Mouse (Mus musculus): ENCODE results near the gene Zfp385c. TPM values are rescaled to one million over a fixed set of nuclear protein-coding genes. Genes with fewer than 3 reads are reported as not detected.
"Not testable (repeated sequence)": the region's sequence is repeated elsewhere in the genome, so short reads cannot be mapped to it uniquely, and the experiment has no call there.

The Zfp385c gene
- polyA plus RNA-seq, 1 experiment from 2014 or later: 0.41 TPM

DNA sequence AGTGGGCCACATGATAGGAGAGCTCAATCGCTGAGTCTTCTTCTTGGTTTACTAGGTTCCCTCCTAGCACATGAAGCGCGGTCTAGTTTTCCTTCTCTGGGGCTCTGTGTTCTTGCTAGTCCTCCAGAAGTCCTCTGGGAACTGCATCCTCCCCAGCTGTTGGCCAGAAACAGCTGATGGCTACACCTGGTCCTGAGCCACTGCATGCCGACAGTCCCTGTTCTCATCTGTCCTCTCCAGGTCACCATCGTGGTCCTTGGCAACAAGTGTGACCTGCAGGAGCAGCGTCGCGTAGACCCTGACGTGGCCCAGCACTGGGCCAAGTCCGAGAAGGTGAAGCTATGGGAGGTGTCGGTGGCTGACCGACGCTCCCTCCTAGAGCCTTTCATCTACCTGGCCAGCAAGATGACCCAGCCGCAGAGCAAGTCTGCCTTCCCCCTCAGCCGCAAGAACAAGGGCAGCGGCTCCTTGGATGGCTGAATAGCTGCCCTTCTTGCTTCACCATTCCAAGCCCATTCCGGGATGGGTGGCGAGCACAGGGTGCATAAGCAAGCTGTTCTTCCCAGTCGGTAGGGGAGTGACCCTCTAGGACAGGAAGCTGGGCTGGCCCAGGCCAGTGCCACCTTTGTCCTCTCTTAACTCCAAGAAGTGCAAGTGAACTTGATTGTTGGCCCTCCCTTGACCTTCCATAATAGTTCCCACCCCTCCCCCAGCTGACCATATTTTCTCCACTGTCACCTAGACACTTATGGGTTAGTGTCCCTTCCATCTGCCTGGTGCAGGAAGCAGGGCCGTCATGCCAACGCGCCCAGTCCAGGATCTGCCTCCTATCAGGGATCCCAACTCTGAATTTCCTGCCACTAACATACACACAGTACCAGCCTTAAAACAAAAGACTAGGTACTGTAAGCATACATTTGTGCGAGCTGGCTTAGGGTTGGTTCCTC is 66.2 kb downstream of the Zfp385c start:
- H3K27ac ChIP-seq (ENCODE audit: poor library complexity, severe bottlenecking): no peak overlapping the region
- peaks cover 17% of the 10 kb centered on the region for H3K4me1 ChIP-seq (replicated peaks)
- H3K27me3 ChIP-seq (replicated peaks): peaks cover 3% of the 10 kb centered on the region; the same call in 1 of the 2 replicates
- H3K36me3 ChIP-seq: peaks cover 30% of the 10 kb centered on the region
- WGBS: 93% methylated on average over 23 of the region's 23 CpGs
- no peak overlapping the region for H3K9ac ChIP-seq
- H3K4me2 ChIP-seq: no peak overlapping the region
- no peak for ATAC-seq (ENCODE audit: insufficient number of reproducible peaks, low FRiP score)
- no peak overlapping the region for H3K4me3 ChIP-seq
- no peaks in the 10 kb centered on the region for H3K9me3 ChIP-seq (replicated peaks)

DNA sequence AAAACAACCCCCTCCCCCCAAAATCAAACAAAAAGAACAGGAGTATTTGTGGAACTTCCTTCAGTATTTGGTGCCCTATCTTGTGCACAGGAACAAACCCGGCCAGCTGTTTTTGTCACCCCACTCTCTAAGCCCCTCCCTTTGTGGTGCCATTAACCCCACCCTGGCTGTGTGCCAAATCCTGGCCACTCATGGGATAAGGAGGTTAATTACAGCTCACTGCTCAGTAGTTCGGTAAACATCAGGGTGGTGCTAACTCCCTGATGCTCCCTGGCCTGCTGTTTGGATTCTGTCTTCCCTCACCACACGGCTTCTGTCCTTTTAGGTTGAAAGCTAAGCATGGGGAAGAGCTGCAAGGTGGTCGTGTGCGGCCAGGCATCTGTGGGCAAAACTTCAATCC is 68.4 kb downstream of the Zfp385c start:
- WGBS: 53% methylated on average over 5 of the region's 5 CpGs
- H3K4me2 ChIP-seq: peak overlapping the region; percentile 70
- no peak for ATAC-seq (ENCODE audit: insufficient number of reproducible peaks, low FRiP score)
- H3K4me1 ChIP-seq (replicated peaks): peaks cover 21% of the 10 kb centered on the region
- no peaks in the 10 kb centered on the region for H3K27me3 ChIP-seq (replicated peaks)
- no peak overlapping the region for H3K27ac ChIP-seq (ENCODE audit: poor library complexity, severe bottlenecking)
- H3K9me3 ChIP-seq (replicated peaks): no peaks in the 10 kb centered on the region
- H3K36me3 ChIP-seq: peaks cover 30% of the 10 kb centered on the region
- H3K4me3 ChIP-seq: peak overlapping the region; percentile 78
- H3K9ac ChIP-seq: peak overlapping the region; percentile 76

DNA sequence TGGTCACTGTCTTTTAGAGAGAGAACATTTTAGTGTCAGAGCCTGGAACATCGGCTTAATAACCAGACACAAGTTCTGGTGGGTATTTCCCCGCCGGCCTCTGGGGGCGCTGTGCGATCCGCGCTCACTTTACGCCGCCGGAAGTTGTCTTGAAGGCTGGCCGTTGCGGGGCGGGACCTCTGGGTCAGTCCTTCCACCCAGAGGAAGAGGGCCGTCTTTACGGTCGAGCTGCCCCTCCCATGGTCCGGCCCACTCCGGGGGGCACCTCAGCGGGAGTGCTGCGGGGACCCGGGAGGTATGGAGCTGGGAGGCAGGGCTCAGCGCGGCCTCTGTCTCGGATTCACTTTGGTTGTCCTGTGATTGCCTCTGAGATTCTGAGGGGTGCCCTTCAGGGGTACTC is 69.5 kb downstream of the Zfp385c start:
- H3K9ac ChIP-seq: peak overlapping the region; percentile 76
- H3K4me3 ChIP-seq: peak overlapping the region; percentile 78
- H3K9me3 ChIP-seq (replicated peaks): no peaks in the 10 kb centered on the region
- no peaks in the 10 kb centered on the region for H3K27me3 ChIP-seq (replicated peaks)
- H3K36me3 ChIP-seq: peaks cover 30% of the 10 kb centered on the region
- peak overlapping the region; percentile 70 for H3K4me2 ChIP-seq
- peak overlapping the region; percentile 87 for H3K27ac ChIP-seq (ENCODE audit: poor library complexity, severe bottlenecking)
- under 1% methylated on average over 24 of the region's 24 CpGs for WGBS
- ATAC-seq (ENCODE audit: insufficient number of reproducible peaks, low FRiP score): peak; percentile 89
- peaks cover 29% of the 10 kb centered on the region for H3K4me1 ChIP-seq (replicated peaks)

DNA sequence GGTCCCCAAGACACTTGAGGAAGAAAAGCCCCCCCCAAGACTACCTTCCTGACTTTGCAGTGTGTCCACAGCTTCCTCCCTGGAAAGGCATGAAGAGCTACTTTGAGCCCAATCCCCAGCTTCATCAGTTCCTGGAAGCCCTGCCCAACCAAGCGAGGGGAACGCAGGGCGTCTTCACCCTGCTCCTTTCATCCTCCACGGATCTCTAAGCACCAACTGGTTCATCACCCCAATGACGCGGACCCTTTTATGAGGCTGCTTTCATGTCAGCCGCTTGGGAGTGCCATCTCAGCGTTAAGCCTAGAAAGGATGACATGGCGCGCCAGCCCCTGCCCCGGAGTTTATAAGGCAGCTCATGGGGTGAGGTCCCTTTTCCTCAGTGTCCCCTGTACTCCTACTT is 72.3 kb downstream of the Zfp385c start, which contains the start of gene Dnajc7:
Dnajc7 (minus strand) TSS at position 187 of the 400 bp plus-strand sequence.
- H3K4me1 ChIP-seq (replicated peaks): peaks cover 33% of the 10 kb centered on the region
- H3K4me2 ChIP-seq: peak within 1 kb of the TSS; percentile 83
- peaks cover 8% of the 10 kb centered on the region for H3K36me3 ChIP-seq
- ATAC-seq (ENCODE audit: insufficient number of reproducible peaks, low FRiP score): 0 out of 2 replicates have a peak, but pooled peaks have one; percentile 1
- H3K27ac ChIP-seq (ENCODE audit: poor library complexity, severe bottlenecking): peak within 1 kb of the TSS; percentile 95
- no peaks in the 10 kb centered on the region for H3K9me3 ChIP-seq (replicated peaks)
- peak within 1 kb of the TSS; percentile 84 for H3K4me3 ChIP-seq
- WGBS: 8% methylated on average over 11 of the region's 11 CpGs
- no peaks in the 10 kb centered on the region for H3K27me3 ChIP-seq (replicated peaks)
- peak within 1 kb of the TSS; percentile 90 for H3K9ac ChIP-seq

DNA sequence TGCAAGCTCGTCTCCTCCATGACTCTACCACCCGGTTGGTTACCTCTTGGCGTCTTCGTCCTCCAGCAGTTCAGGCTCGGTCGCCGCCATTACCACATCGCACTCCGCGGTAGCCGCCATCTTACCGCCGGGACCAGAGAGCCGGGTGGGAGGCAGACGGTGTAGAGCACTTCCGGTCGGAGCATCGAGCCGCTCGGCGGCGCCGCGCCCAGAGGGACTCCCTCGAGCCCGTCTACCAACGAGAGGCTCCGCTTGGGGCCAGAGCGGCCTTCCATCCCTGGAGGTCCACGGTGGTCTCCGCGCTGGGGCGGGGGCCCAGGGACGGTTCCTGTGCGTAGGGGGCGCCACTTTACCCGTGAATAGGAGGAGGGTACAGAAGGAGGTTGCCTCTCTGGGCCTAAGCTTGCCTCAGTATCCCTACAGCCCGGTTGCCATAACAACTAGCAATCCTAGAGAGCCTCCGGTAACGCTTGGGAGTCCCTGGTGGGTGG is 72.7 kb downstream of the Zfp385c start:
- peak; percentile 96 for ATAC-seq (ENCODE audit: insufficient number of reproducible peaks, low FRiP score)
- peaks cover 4% of the 10 kb centered on the region for H3K36me3 ChIP-seq
- peak overlapping the region; percentile 83 for H3K4me2 ChIP-seq
- no peaks in the 10 kb centered on the region for H3K9me3 ChIP-seq (replicated peaks)
- H3K4me1 ChIP-seq (replicated peaks): peaks cover 32% of the 10 kb centered on the region
- H3K27me3 ChIP-seq (replicated peaks): no peaks in the 10 kb centered on the region
- peak overlapping the region; percentile 90 for H3K9ac ChIP-seq
- peak overlapping the region; percentile 84 for H3K4me3 ChIP-seq
- under 1% methylated on average over 40 of the region's 40 CpGs for WGBS
- H3K27ac ChIP-seq (ENCODE audit: poor library complexity, severe bottlenecking): peak overlapping the region; percentile 95

DNA sequence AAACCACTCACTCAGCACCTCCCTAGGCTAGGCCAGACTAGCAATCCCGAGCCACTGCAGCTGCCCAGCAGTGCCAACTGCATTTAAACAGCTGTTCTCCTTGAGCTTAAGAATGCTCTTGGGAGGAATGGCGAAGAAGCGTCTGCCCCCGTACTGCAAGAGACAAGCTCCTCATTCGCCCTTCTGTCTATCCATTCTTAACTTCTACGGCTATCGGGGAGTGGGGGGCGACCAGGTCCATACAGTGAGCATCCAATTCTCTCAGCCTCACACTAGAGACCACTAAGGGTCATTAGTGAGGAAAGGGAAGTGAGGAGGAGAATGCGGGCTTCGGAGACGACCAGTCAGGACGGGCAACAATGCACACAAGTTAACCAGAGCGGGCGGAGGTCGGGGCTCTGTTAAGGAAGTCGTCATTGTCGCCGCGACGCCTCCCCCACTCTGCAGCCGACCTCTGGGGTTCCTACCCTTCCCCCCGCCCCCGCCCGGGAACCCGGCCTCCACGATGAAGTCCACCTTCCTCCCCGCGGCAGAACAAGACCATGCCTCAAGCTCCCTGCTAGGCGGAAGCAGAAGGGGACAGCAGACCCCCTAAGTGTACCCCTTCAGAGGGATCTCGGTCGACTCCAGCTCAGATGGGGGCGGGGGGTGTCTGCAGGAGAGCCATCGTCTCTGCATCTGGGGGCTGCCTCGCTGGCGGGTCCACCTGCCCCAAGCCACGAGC is 73.3 kb downstream of the Zfp385c start, which contains the start of gene Nkiras2:
Nkiras2 (plus strand) TSS at position 484 of the 724 bp plus-strand sequence.
- peak within 1 kb of the TSS; percentile 83 for H3K4me2 ChIP-seq
- peak within 1 kb of the TSS; percentile 90 for H3K9ac ChIP-seq
- peak within 1 kb of the TSS; percentile 95 for H3K27ac ChIP-seq (ENCODE audit: poor library complexity, severe bottlenecking)
- no peaks in the 10 kb centered on the region for H3K9me3 ChIP-seq (replicated peaks)
- peak within 1 kb of the TSS; percentile 84 for H3K4me3 ChIP-seq
- H3K4me1 ChIP-seq (replicated peaks): peaks cover 26% of the 10 kb centered on the region
- no peaks in the 10 kb centered on the region; the same call in 1 of the 2 replicates for H3K36me3 ChIP-seq
- H3K27me3 ChIP-seq (replicated peaks): no peaks in the 10 kb centered on the region
- under 1% methylated on average over 36 of the region's 36 CpGs for WGBS
- peak; percentile 70 for ATAC-seq (ENCODE audit: insufficient number of reproducible peaks, low FRiP score)

DNA sequence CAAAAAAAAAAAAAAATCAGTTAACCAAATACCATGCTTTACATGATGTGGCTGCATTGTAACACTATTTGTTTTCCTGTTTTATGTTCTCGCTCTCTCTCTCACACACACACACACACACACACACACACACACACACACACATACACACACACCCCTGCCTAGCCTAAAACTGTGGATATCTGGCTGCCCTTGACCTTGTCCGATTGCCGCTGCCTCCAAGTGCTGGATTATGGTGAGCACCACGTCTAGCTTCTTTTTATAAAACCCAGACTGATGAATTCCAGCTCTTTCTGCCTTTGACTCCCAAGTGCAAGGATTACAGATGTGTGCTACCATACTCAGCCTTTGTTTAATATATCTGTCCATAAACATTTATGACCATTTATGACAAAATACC is 74.8 kb downstream of the Zfp385c start:
- Histone ChIP-seq H3K36me3 (no peaks in the 10 kb centered on the region; the same call in 1 of the 2 replicates), H3K27ac (ENCODE audit: poor library complexity, severe bottlenecking) (no peak overlapping the region), H3K9ac (no peak overlapping the region), H3K9me3 (replicated peaks) (no peaks in the 10 kb centered on the region), H3K4me2 (peak overlapping the region; percentile 83), H3K4me1 (replicated peaks) (peaks cover 28% of the 10 kb centered on the region), H3K27me3 (replicated peaks) (no peaks in the 10 kb centered on the region), H3K4me3 (0 out of 2 replicates have a peak overlapping the region, but pooled peaks have one; percentile 84)
- no peak for ATAC-seq (ENCODE audit: insufficient number of reproducible peaks, low FRiP score)
- WGBS: 63% methylated on average over 4 of the region's 4 CpGs

DNA sequence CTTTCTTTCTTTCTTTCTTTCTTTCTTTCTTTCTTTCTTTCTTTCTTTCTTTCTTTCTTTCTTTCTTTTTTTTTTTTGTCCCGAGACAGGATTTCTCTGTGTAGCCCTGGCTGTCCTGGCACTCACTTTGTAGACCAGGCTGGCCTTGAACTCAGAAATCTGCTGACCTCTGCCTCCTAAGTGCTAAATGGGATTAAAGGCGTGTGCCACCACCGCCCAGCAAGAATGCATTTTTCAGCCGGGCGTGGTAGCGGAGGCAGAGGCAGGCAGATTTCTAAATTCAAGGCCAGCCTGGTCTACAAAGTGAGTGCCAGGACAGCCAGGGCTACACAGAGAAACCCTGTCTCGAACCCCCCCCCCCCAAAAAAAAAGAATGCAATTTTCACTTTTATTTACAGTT is 75.4 kb downstream of the Zfp385c start:
- H3K9ac ChIP-seq; H3K4me3 ChIP-seq; H3K4me2 ChIP-seq; H3K36me3 ChIP-seq; H3K9me3 ChIP-seq (replicated peaks); ATAC-seq (ENCODE audit: insufficient number of reproducible peaks, low FRiP score); H3K27ac ChIP-seq (ENCODE audit: poor library complexity, severe bottlenecking); H3K27me3 ChIP-seq (replicated peaks): not testable (repeated sequence)
- peaks cover 31% of the 10 kb centered on the region for H3K4me1 ChIP-seq (replicated peaks)
- 86% methylated on average over 7 of the region's 7 CpGs for WGBS

DNA sequence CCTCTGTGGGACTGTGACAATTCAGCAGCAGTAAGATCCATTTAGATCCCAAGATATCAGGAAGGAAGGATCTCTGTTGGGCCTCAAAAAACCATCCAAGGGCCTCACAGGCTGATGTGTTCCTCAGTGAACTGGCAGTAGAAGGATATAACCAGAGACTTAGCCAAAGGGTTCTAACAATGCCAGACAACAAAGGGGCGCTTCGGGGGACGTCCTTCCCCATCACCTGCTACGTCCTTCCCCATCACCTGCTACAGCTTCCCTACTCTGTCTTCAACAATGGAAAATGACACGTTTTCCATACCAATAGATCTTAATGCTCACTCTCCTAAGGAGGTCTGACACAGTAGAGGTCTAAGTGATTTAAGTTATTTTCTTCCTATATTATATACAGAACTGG is 75.9 kb downstream of the Zfp385c start:
- no peaks in the 10 kb centered on the region for H3K9me3 ChIP-seq (replicated peaks)
- 85% methylated on average over 5 of the region's 5 CpGs for WGBS

DNA sequence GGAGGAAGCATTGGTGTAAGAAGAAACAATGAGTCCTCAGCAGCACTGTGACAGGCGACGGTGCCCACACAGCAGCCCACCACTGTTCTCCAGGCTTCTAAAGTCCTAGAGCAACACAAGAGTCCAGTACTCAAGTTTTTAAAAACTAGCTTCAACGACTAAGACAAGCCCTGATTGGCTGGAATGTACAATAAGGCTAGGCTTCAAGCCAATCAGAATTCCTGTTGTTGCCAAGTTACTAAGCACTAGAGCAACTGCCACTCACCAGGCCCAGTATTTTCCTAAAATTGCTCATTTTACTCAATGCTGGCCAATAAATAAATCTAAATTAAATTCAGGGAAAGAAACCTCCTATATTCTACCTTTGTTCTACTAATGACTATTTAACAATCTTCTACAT is 79.0 kb downstream of the Zfp385c start:
- H3K27me3 ChIP-seq (replicated peaks): no peaks in the 10 kb centered on the region
- no peak overlapping the region for H3K27ac ChIP-seq (ENCODE audit: poor library complexity, severe bottlenecking)
- ATAC-seq (ENCODE audit: insufficient number of reproducible peaks, low FRiP score): no peak
- 87% methylated on average over 3 of the region's 3 CpGs for WGBS
- H3K36me3 ChIP-seq: peaks cover 7% of the 10 kb centered on the region
- H3K9me3 ChIP-seq (replicated peaks): no peaks in the 10 kb centered on the region
- H3K4me1 ChIP-seq (replicated peaks): peaks cover 53% of the 10 kb centered on the region
- H3K4me2 ChIP-seq: no peak overlapping the region
- no peak overlapping the region for H3K9ac ChIP-seq
- no peak overlapping the region for H3K4me3 ChIP-seq

More for the DNA sequence above, 75.9 kb downstream of the Zfp385c start:
- peaks cover 35% of the 10 kb centered on the region for H3K4me1 ChIP-seq (replicated peaks)
- no peak overlapping the region for H3K4me3 ChIP-seq
- peaks cover 5% of the 10 kb centered on the region; the same call in 1 of the 2 replicates for H3K36me3 ChIP-seq
- no peak for ATAC-seq (ENCODE audit: insufficient number of reproducible peaks, low FRiP score)
- H3K27ac ChIP-seq (ENCODE audit: poor library complexity, severe bottlenecking): no peak overlapping the region
- no peak overlapping the region for H3K4me2 ChIP-seq
- H3K27me3 ChIP-seq (replicated peaks): no peaks in the 10 kb centered on the region
- no peak overlapping the region for H3K9ac ChIP-seq

DNA sequence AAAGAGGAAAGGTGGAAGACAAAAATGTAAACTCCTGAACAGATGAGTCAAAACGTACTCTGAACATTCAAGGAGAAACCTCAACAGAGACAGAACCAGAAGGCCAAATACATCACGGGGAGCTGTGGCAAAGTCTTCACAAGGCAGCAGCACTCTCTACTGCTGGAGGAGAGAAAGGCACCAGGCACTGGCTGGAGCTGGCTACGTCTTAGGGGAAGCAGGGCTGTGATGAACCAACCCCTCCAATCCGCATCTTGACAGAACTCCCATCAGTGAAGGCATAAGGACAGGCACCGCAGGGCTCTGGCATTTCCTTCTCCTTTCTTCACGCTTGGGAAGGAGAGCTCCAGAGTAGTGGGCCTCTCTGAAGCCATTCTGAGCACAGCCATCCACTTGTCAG is 80.6 kb downstream of the Zfp385c start:
- no peaks in the 10 kb centered on the region for H3K27me3 ChIP-seq (replicated peaks)
- H3K4me2 ChIP-seq: no peak overlapping the region
- no peak overlapping the region for H3K9ac ChIP-seq
- peaks cover 18% of the 10 kb centered on the region for H3K36me3 ChIP-seq
- H3K4me3 ChIP-seq: no peak overlapping the region
- ATAC-seq (ENCODE audit: insufficient number of reproducible peaks, low FRiP score): no peak
- H3K27ac ChIP-seq (ENCODE audit: poor library complexity, severe bottlenecking): no peak overlapping the region
- H3K9me3 ChIP-seq (replicated peaks): no peaks in the 10 kb centered on the region
- 85% methylated on average over 6 of the region's 6 CpGs for WGBS
- H3K4me1 ChIP-seq (replicated peaks): peaks cover 44% of the 10 kb centered on the region
